Mouse (Mus musculus) embryo, embryonic 11 days (tissue): ENCODE measurements around the gene Ginm1.
A peak's percentile ranks its signal among the peaks of the same experiment; 100 is the strongest.
"Not testable (repeated sequence)": the region's sequence is repeated elsewhere in the genome, so short reads cannot be mapped to it uniquely, and the experiment has no call there.

ENCODE experiments used
- DNase-seq: peaks from one replicate; pipeline ENCODE4 v3.0.0-alpha.2; 2015

Gene Ginm1

GRCm38 (mm10) chr10:7802519-7803140 is 10.0 kb upstream of the Ginm1 start:
- DNase-seq = no peak

- no peak for DNase-seq
Measured at GRCm38 (mm10) chr10:7801258-7801657, 8.6 kb upstream of the Ginm1 start.

DNA sequence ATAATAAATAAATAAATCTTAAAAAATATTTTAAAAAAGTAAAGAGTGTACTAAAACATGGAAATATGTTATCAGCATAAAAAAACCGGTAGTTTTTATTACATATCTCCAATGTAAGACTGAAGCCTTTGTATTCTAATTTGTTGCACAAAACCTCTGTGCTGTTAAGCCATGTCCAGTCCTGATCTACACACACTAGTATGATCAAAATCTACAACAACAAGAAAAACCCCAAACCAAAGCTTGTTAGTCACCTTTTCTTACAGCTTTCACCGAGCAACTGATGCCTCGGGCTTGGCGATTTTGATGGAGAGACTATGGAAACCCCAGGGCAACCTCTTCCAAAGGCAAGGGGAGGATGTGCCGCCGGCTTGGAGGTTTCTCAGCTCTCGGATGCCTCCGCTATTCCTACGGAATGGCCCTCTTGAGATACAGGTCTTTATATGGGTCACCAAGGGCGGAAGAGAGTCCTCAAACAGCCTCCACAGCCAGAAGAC is 322 bp downstream of the Ginm1 start:
- DNase-seq = no peak

- DNase-seq = no peak
Measured at GRCm38 (mm10) chr10:7787319-7787718, 5.3 kb downstream of the Ginm1 start.

DNA sequence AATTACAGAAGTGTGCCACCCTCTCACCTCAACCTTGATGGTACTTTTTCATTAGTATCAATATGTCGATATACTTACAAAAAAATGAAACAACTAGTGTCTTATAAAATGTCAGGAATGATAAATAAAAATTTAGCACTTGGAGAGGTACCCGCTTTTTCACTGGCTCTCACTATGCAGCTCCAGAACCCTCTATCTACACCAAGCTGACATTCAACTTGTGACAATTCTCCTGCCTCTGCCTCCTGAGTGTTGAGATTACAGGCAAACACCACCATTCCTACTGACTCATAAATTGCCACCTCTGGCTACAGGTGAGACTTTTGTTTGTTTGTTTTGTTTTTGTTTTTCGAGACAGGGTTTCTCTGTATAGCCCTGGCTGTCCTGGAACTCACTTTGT is 11.4 kb downstream of the Ginm1 start:
- no peak for DNase-seq

- DNase-seq = peak; percentile 95
Measured at GRCm38 (mm10) chr10:7780238-7781176, 12.1 kb downstream of the Ginm1 start.

DNA sequence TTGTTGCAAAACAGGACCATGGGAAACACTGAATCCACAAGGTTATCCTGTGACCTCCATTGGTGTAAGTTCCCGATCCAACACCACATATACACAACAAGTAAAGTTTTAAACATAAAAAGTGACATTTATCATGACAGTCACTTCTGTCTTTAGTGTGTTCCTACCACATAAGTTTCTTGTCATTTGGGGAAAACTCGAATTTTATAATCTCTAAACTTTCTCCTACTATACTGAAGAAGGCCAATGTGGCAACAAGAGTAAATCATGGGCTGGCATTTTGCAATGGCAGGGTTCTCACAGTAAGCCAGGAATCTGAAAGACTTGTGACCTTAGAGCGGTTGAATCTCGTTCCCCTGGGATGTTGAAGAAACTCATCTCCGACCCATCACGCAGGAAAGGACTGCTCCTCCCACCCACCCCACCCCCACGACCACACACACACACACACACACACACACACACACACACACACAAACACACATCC is 12.8 kb downstream of the Ginm1 start:
- no peak for DNase-seq

DNA sequence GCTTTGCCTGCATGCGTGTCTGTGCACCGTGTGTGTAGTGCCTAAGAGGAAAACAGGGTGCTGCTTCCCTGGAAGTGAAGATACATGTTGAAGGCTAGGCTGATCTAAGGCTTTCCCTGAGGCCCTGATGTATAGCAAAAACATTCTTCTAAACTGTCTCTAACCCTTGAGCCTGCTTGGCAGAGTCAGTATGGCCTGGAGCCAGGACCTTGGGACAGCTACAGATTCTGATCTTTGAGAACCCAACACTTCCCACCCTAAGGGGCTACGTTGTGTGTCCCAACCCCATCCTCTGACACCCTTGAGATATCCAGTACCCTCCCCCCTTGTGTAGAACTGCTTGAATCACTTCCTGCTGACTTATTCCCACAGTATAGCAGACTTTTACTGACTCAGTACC is 14.3 kb downstream of the Ginm1 start:
- DNase-seq = no peak

DNA sequence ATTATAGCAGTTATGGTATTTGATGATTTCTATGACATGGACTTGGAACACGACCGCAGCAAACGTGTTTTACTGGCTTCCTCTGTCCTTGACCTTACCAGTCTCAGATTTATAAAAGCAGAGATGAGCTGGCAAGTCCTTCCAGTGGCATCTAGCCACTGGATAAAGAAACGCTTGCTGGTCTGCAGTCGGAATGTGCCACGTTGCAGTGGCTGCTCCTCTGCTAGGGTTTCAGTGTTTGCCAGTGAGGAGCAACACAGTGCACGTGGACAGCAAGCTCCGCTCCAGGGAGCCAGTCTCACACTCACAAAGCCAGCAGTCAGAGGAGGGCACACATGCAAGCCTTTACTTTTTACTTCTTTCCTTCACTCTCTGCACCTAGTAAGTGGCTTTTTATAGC is 17.2 kb downstream of the Ginm1 start:
- DNase-seq = no peak

DNA sequence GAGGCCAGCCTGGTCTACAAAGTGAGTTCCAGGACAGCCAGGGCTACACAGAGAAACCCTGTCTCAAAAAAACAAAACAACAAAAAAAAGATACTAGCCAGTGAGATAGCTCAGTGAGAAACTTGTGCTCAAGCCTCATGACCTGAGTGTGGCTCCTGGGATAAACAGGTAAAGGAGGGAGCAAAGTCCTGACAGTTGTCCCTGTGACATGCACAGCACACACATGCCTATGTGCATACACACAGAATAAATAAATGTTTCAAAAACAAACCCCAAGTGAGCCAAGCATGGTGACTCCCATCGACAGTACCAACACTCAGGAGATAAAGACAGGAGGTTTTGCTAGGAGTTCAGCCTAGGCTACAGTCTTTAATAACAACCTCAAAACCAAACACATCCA is 19.9 kb downstream of the Ginm1 start:
- DNase-seq = no peak

DNA sequence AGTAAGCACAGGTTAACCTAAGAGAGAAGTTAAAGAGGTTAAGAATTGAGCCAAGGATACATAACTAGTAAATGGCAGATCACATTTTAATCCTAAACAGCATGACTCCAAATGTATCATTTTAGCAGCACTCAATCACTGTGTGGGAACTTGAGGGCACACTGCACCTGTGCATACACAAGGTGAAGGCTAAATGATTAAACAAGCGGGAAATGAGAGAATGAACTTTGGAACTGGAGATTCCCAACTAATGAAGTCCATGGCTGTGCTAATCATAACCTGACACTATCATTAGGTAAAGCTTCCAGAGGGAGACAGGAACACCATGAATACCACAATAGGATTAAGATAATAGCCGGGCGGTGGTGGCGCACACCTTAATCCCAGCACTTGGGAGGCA is 20.3 kb downstream of the Ginm1 start:
- DNase-seq = no peak

DNA sequence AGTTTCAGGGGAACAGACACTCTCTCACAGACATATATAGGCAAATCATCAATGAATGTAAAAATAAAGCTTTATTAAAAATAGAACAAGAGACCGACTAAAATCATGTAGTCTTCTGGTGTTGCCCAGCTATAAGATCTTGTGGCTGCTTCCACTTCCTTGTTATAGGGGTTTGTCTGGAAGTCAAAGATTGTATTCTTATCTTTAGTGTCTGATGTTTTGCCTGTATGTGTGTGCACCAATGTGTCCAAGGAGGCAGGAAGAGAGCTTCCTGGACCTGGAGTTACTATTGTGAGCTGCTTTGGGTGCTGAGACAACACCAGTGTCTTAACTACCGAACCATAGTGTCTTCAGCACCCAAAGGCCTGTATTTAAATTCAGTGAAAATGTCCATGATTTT is 35.1 kb downstream of the Ginm1 start:
- DNase-seq = no peak

DNA sequence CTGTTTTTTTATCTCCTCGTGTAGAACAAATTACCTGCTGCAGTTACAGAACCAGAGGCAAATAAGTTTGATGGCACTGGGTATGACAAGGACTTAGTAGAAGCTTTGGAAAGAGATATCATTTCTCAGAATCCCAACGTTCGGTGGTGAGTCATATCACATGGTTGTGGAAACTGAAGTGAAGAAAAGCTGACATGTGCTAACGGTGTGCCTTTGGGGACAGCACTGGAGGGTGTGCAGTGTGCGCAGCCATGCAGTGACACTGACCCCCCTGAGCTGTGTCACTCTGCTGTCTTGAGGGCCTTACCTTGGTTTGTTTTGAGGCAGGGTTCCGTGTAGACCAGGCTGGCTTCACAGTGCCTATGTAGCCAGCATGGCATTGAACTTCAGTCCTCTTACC is 43.9 kb downstream of the Ginm1 start:
- no peak for DNase-seq

- not testable (repeated sequence) for DNase-seq
Measured at GRCm38 (mm10) chr10:7745528-7745927, 47.1 kb downstream of the Ginm1 start.

DNA sequence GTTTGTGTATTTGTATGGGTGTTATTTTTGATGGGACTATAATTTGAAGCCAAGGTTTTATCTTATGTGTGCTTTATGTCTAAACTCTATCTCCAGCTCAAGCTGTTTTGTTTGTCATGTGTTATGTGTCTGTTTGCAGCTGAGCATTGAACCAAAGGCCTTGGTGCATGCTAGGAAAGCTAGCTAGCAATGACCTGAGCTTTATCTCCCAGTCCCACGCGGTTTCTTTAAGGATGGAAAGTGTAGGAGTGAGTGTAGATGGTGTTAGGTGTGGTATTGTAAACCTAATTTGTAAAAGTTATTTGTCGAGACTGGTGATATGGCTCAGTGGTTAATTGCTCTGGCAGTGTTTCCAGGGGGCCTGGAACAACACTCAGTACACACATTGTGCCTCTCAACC is 54.7 kb downstream of the Ginm1 start:
- no peak for DNase-seq

- no peak for DNase-seq
Measured at GRCm38 (mm10) chr10:7737122-7737521, 55.5 kb downstream of the Ginm1 start.

- DNase-seq = no peak
Measured at GRCm38 (mm10) chr10:7731582-7731981, 61.0 kb downstream of the Ginm1 start.

DNA sequence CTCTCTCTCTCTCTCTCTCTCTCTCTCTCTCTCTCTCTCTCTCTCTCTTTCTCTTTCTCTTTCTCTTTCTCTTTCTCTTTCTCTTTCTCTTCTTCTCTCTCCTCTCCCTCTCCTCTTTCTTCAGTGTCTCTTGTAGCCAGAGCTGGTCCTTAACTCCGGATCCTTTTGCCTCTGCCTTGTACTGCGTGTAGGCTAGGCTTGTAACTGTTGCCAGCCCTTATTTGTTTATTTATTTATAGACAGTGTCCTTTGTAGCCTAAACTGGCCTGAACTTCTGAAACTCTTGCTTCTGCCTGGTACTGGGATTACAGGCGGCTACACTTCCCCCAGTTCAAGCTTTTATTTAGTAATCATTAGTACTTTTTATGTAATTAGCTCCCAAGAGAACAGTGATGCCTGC is 65.6 kb downstream of the Ginm1 start:
- no peak for DNase-seq

- DNase-seq = no peak
Measured at GRCm38 (mm10) chr10:7726501-7726812, 66.2 kb downstream of the Ginm1 start.

DNA sequence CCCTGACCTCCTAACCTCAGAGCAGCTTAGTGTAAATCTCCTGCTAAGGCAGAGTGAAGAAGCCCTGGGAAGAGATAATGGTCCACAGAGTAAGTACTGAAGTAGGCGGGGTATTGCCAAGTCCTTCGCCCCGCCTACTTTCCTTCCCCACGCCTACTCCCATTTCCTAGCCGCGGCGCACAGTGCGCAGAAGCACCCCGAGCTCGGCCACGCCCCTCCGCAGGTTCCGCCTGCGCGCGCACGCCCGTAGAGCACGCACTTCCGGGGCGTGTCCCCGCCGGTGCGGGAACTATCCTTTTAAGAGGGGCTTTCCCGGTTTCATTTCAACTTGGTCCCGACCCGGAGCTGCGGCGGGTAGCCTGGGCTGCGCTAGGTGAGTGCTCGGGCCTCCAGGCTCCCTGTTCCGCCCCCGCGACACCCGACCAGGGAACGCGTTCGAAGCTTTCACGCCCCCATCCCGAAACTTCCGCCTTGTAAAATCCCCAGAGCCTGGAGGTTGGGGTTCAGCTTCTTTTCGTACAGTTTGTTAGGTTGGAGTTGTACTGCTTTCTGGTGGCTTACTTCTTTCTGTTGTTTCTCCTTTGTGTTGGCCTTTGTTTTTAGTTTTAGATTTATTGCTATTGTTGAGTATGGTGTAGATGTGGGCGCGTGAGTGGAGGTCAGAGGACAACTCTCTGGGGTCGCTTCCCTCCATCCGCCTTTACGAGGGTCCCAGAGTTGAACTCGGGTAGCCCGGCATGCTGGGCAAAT is 66.7 kb downstream of the Ginm1 start, which contains the start of gene Katna1:
Katna1 (plus strand) TSS at position 250 of the 750 bp plus-strand sequence.
- peak; percentile 98 for DNase-seq
